Mouse (Mus musculus) midbrain, postnatal 0 days (tissue): Measurements from ENCODE around the gene Pcf11. TPM values are rescaled to one million over a fixed set of nuclear protein-coding genes. Genes with fewer than 3 reads are reported as not detected.
A peak's percentile ranks its signal among the peaks of the same experiment; 100 is the strongest.

ENCODE experiments used
- ATAC-seq: fragments of 200-750 bp; cut with Nextera tagmentation; 2 replicates; pipeline ENCODE4 v1.8.0; 2017; ENCODE audit warnings: moderate number of reproducible peaks, mild to moderate bottlenecking, moderate TSS enrichment, moderate library complexity; ENCODE audit not compliant: low FRiP score
- DNase-seq: peaks from one replicate; pipeline ENCODE4 v3.0.0-alpha.2; 2015; ENCODE audit warnings: low spot score
- H3K27ac ChIP-seq: fragments of 300-500 bp; sonication (generic); 2 replicates; pipeline ENCODE4 v1.5.1; 2014; ENCODE audit warnings: low read depth, mild to moderate bottlenecking, low read length, mixed read lengths
- H3K27me3 ChIP-seq: fragments of 300-500 bp; sonication (generic); 2 replicates; pipeline ENCODE4 v1.6.1; 2014; ENCODE audit warnings: low read length, control low read depth, mixed read lengths; ENCODE audit not compliant: insufficient read depth
- H3K36me3 ChIP-seq: fragments of 300-500 bp; sonication (generic); 2 replicates; pipeline ENCODE4 v1.6.1; 2014; ENCODE audit warnings: low read length, control low read depth, mixed read lengths; ENCODE audit not compliant: insufficient read depth
- H3K4me1 ChIP-seq: fragments of 300-500 bp; sonication (generic); 2 replicates; pipeline ENCODE4 v1.6.1; 2014; ENCODE audit warnings: mild to moderate bottlenecking, control low read depth, antibody characterized with exemption, low read length, mixed read lengths; ENCODE audit not compliant: insufficient read depth
- H3K4me2 ChIP-seq: fragments of 300-500 bp; sonication (generic); 2 replicates; pipeline ENCODE4 v1.6.1; 2014; ENCODE audit warnings: low read depth, mild to moderate bottlenecking, low read length, mixed read lengths; ENCODE audit not compliant: poor library complexity, severe bottlenecking
- H3K4me3 ChIP-seq: fragments of 300-500 bp; sonication (generic); 2 replicates; pipeline ENCODE4 v1.5.1; 2014; ENCODE audit warnings: low read depth, mild to moderate bottlenecking, low read length, moderate library complexity
- H3K9ac ChIP-seq: fragments of 300-500 bp; sonication (generic); replicated peaks from 2 replicates; pipeline ENCODE4 v1.6.1; 2014; ENCODE audit warnings: mild to moderate bottlenecking, low read length, moderate library complexity, mixed read lengths; ENCODE audit not compliant: poor library complexity, severe bottlenecking
- H3K9me3 ChIP-seq: fragments of 300-500 bp; sonication (generic); 2 replicates; pipeline ENCODE4 v1.6.1; 2016; ENCODE audit warnings: low read length, control low read depth
- CTCF ChIP-seq: IDR thresholded peaks from 2 replicates; pipeline ENCODE4 v1.5.1; 2016; ENCODE audit warnings: antibody characterized with exemption, mild to moderate bottlenecking
- WGBS: fragments of 180-500 bp; shearing (Covaris S2); extraction: QIAGEN DNeasy Blood & Tissue Kit; methylation state at CpG from one replicate; pipeline ENCODE4 v1.1.7; 2014; 5-methylcytosine and 5-hydroxymethylcytosine counted together
- polyA plus RNA-seq: library from polyadenylated mRNA; unstranded; fragments of >200 nt; fragmentation: Nextera tagmentation; extraction: Ambion mirVana; gene quantifications from 2 replicates; pipeline ENCODE4 v1.2.1, GENCODE M21; 2015
- total RNA-seq: library from RNA; depleted of rRNA; stranded (reverse); fragments of >200 nt; gene quantifications from 2 replicates; pipeline ENCODE4 v1.2.3, GENCODE M21; 2014

The Pcf11 gene
- total and polyA plus RNA-seq, 2 experiments from 2014 or later: 14.7 to 34.6 TPM

DNA sequence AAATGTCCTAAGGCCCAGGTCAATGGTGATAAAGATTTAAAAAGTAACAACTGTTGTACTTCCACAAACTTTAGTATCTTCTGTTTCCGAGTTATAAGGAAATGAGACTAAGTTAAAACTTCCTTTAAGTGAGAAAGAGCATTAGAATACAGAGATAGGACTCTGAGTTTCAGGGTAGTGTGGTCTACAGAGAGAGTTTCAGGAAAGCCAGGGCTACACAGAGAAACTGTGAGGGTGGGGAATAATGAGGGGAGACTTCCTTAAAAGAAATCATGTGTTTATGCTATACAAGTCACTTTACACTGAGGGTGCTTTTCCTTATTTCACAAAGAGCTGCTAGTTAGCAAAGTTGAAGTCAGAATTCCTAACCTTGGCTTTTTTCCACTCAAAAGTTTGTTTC lies 16.4 kb downstream of the Pcf11 start:
- no peak for TF ChIP-seq CTCF
- ATAC-seq (no peak), DNase-seq (no peak)
- Histone ChIP-seq H3K9me3 (no peaks in the 10 kb centered on the region), H3K4me3 (no peak overlapping the region), H3K27ac (no peak overlapping the region), H3K4me2 (no peak overlapping the region), H3K27me3 (no peaks in the 10 kb centered on the region), H3K36me3 (peaks cover 16% of the 10 kb centered on the region), H3K4me1 (no peaks in the 10 kb centered on the region), H3K9ac (no peak overlapping the region)
- 94% methylated on average over 1 of the region's 1 CpGs for WGBS

DNA sequence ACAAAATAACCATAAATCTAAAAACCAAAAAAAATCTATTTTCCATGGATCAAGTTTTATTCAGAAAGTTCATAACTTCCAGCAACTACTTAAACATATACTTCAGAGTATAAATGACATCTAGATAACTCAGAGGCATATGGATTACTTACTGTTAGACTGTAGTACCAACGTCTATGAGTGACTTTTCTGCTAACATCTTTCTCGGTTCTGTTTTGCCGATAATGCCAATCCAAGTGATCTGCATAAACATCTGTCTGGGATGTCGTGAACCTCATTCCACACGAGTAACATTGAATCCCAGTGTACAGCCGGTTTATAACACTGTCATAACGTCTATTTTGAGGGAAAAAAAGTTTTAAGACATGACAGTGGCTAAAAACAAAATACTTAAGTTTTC lies 21.9 kb downstream of the Pcf11 start:
- H3K4me3 ChIP-seq: no peak overlapping the region
- TF ChIP-seq CTCF: no peak
- no peak overlapping the region for H3K9ac ChIP-seq
- H3K27me3 ChIP-seq: no peaks in the 10 kb centered on the region
- ATAC-seq (no peak), DNase-seq (no peak)
- no peak overlapping the region for H3K27ac ChIP-seq
- WGBS: 87% methylated on average over 7 of the region's 7 CpGs
- H3K36me3 ChIP-seq: peaks cover 13% of the 10 kb centered on the region
- H3K4me2 ChIP-seq: no peak overlapping the region
- H3K9me3 ChIP-seq: no peaks in the 10 kb centered on the region
- H3K4me1 ChIP-seq: no peaks in the 10 kb centered on the region

DNA sequence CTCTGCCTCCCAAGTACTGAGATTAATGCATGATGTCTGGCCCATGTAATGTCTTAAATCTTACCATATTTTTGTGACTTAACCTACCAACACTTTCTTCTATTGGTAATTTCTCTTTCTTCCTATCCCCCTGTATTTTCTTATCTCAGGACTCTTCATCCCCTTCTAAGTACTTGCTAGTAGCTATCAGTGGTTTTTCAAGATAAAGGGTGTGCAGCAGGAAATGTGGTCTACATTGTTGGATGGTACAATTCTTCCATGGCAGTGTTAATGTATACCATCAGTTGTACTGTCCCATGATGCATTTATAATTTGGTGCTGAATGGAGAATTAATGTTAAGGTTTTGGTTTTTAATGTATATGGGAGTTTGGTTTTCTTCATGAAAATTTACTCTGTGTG lies 27.4 kb downstream of the Pcf11 start:
- Histone ChIP-seq H3K27ac (no peak overlapping the region), H3K27me3 (no peaks in the 10 kb centered on the region), H3K4me2 (no peak overlapping the region), H3K4me3 (no peak overlapping the region), H3K36me3 (peaks cover 6% of the 10 kb centered on the region; the same call in 1 of the 2 replicates), H3K9me3 (no peaks in the 10 kb centered on the region), H3K4me1 (no peaks in the 10 kb centered on the region), H3K9ac (no peak overlapping the region)
- no peak for DNase-seq
- ATAC-seq: no peak
- no peak for TF ChIP-seq CTCF

DNA sequence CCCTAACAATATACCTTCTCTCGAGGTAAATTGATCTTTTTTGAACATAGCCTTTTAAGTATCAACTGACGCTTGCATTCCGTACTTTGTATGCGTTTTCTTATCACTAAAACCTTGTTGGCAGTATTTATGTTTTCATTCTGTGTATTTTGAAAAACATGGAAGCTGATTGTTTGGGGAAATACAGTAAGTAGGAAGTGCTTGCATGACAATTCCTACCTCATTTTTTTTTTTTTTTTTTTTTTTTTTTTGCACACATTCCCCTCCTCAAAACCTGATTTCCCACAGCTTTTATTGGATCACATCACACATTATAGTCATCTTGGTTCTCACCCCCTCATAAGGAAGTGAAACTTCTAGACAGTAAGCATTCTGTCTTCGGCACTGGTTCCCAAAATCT lies 31.7 kb downstream of the Pcf11 start:
- H3K36me3 ChIP-seq: no peaks in the 10 kb centered on the region; the same call in 1 of the 2 replicates
- peak overlapping the region; percentile 72 for H3K4me3 ChIP-seq
- TF ChIP-seq CTCF: no peak
- no peak for ATAC-seq
- H3K4me2 ChIP-seq: peak overlapping the region; percentile 66
- no peaks in the 10 kb centered on the region for H3K27me3 ChIP-seq
- H3K9ac ChIP-seq: peak overlapping the region; percentile 87; the same call in 1 of the 2 replicates
- DNase-seq: no peak
- 92% methylated on average over 5 of the region's 5 CpGs for WGBS
- no peak overlapping the region for H3K27ac ChIP-seq
- no peaks in the 10 kb centered on the region for H3K9me3 ChIP-seq
- H3K4me1 ChIP-seq: peaks cover 6% of the 10 kb centered on the region; the same call in 1 of the 2 replicates

DNA sequence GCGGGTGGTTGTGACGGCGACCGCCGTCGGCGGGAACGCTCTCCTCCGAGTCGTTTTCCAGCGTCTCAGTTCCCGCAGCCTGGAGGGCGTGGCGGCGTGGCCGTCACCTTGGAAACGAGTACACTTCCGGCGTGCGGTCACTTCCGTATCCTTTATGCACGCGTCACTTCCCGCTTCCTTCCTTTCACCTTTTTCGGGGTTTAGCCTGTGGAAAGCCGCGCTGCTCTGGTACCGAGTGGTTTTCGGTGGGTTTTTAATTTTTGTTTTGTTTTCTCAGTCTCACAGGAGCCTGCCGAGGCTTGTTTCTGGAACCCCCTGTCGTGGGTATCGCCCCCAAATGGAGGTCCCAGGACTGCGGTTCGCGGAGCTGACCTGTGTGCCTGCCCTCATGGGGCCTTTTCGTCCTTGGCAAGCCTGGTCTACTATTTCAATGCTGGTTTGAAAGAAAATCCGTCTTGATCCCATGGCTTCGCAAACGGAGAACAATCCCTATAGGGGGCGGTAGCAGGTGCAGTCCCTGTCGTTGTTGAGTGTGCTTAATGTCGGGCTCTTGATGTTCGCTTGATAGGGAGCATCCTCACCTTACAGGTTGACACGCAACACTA lies 32.6 kb downstream of the Pcf11 start, which contains the start of gene Ankrd42:
Gene Ankrd42 (minus strand): TSS at position 122 of the 605 bp plus-strand sequence.
- H3K9me3 ChIP-seq: no peaks in the 10 kb centered on the region
- H3K4me3 ChIP-seq: peak within 1 kb of the TSS; percentile 72
- ATAC-seq (peak; percentile 99), DNase-seq (peak; percentile 96)
- peak; percentile 58 for TF ChIP-seq CTCF
- peaks cover 6% of the 10 kb centered on the region; the same call in 1 of the 2 replicates for H3K4me1 ChIP-seq
- peak within 1 kb of the TSS; percentile 87 for H3K9ac ChIP-seq
- no peaks in the 10 kb centered on the region; the same call in 1 of the 2 replicates for H3K36me3 ChIP-seq
- no peaks in the 10 kb centered on the region for H3K27me3 ChIP-seq
- under 1% methylated on average over 44 of the region's 44 CpGs for WGBS
- H3K27ac ChIP-seq: peak within 1 kb of the TSS; percentile 80
- H3K4me2 ChIP-seq: peak within 1 kb of the TSS; percentile 85

DNA sequence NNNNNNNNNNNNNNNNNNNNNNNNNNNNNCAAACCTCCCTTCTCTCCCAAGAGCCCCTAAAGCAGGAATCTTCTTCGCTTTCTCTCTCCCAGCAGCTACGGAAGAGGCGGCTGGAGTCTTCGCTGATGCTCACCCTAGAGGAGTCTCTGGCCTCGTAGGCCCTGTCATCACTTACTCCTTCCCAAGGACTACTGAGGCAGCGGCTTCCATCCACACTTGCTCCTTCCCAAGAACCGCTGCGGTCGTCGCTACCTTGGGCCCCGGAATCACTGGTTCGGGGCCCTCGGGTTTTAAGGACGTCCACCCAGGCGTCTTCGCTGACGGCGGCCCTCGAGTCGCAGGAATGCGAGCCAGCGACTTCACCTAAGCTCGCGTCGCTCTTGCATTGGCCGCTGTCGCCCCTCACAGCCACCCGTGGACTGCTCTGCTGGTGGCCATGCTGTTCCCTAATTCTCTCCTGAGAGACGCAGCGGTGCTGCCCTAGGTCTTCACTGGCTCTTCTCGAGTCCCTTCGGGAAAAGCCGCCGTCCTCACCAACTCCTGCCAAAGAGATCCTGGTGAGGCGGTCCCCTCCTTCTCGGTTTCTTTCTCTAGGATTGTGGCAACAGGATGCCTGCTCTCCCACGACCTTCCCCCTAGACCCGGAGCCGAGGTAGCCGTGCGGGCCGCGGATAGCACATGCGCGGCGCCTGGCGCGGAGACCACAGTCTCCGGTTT lies 33.3 kb downstream of the Pcf11 start:
- ATAC-seq: peak; percentile 83
- peak; percentile 21 for DNase-seq
- H3K36me3 ChIP-seq: no peaks in the 10 kb centered on the region; the same call in 1 of the 2 replicates
- TF ChIP-seq CTCF: no peak
- no peaks in the 10 kb centered on the region for H3K9me3 ChIP-seq
- WGBS: under 1% methylated on average over 46 of the region's 49 CpGs
- peak overlapping the region; percentile 80 for H3K27ac ChIP-seq
- peak overlapping the region; percentile 85 for H3K4me2 ChIP-seq
- H3K4me1 ChIP-seq: peaks cover 6% of the 10 kb centered on the region; the same call in 1 of the 2 replicates
- H3K9ac ChIP-seq: peak overlapping the region; percentile 87
- peak overlapping the region; percentile 72 for H3K4me3 ChIP-seq
- H3K27me3 ChIP-seq: no peaks in the 10 kb centered on the region
